ENCODE assay signal across 8 mouse cellular contexts in the genomic region with DNA sequence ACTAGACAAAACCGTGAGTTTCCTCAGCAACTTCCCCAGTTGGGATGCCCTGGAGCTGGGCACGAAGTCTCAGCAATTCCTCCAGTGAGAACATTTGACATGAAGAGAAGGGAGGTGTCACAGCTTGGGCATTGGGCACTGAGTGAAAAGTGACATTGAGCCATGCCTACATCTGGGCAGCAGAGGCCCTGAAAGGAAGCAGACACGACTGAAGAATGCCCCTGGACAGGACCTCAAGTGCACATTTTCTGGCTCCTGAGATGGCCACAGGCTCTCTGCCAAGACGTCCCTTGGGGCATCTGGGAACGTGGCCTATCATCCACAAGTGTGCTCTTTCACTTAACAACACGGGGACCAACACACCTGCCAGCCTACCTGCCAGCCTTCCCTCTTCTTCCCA. TPM values are rescaled to one million over a fixed set of nuclear protein-coding genes. Genes with fewer than 3 reads are reported as not detected.
DNase-seq lines count a peak whose midpoint lies in the region; ATAC-seq and TF ChIP-seq lines count a peak whose summit lies in the region.

No protein-coding gene starts in this region.

- no peaks in the 10 kb centered on the region for H3K36me3 ChIP-seq in kidney, adult 2 months (ENCODE audit: control insufficient read depth, insufficient read depth, low read length)
- no peaks in the 10 kb centered on the region for H3K36me3 ChIP-seq in hindbrain, embryonic 16.5 days (ENCODE audit: control insufficient read depth, insufficient read depth, low read length)

- no peaks in the 10 kb centered on the region for H3K9me3 ChIP-seq in hindbrain, embryonic 16.5 days (ENCODE audit: control insufficient read depth, low read length)

- no peak for ATAC-seq in hindbrain, embryonic 16.5 days

- no peak overlapping the region for H3K4me3 ChIP-seq in kidney, adult 2 months (ENCODE audit: insufficient read depth, low read depth, low read length)
- peak overlapping the region; percentile 96; the same call in 1 of the 2 replicates for H3K4me3 ChIP-seq in hindbrain, embryonic 16.5 days (ENCODE audit: low read length)

- no peaks in the 10 kb centered on the region for H3K27me3 ChIP-seq in kidney, adult 2 months (replicated peaks; ENCODE audit: control insufficient read depth, insufficient read depth, low read length)
- no peaks in the 10 kb centered on the region for H3K27me3 ChIP-seq in hindbrain, embryonic 16.5 days (replicated peaks; ENCODE audit: control insufficient read depth, insufficient read depth, low read length)

- peaks cover 12% of the 10 kb centered on the region; the same call in 1 of the 2 replicates for H3K4me1 ChIP-seq in kidney, adult 2 months (ENCODE audit: control insufficient read depth, insufficient read depth, low read length)
- peaks cover 15% of the 10 kb centered on the region for H3K4me1 ChIP-seq in hindbrain, embryonic 16.5 days (ENCODE audit: control insufficient read depth, insufficient read depth, low read depth, low read length)

- TF ChIP-seq CTCF in kidney, adult 2 months (conservative IDR thresholded peaks at IDR 0.05; ENCODE audit: insufficient read depth, insufficient read length, low read depth, low read length) = no peak

- peak overlapping the region; percentile 76 for H3K4me2 ChIP-seq in hindbrain, embryonic 16.5 days (ENCODE audit: low read length)

- TF ChIP-seq POLR2A in kidney, adult 2 months (IDR thresholded peaks at IDR 0.05; ENCODE audit: low read depth, low read length) = no peak

- DNase-seq in kidney, adult 2 months = peak; percentile 35
- no peak for DNase-seq in kidney, adult 18-20 months
- DNase-seq in cerebellum, postnatal 14 days = peak; percentile 55 to 61
- DNase-seq in lung, postnatal 4 days = peak; percentile 45 to 70
- DNase-seq in gastrocnemius, postnatal 25 days = no peak
- DNase-seq in urinary bladder, adult 2 months (ENCODE audit: low spot score) = no peak
- no peak for DNase-seq in layer of hippocampus, adult 11-12 months (ENCODE audit: low spot score)

- H3K27ac ChIP-seq in kidney, adult 2 months (ENCODE audit: insufficient read depth, low read depth, low read length) = peak overlapping the region; percentile 57
- no peak overlapping the region; the same call in 1 of the 2 replicates for H3K27ac ChIP-seq in hindbrain, embryonic 16.5 days (ENCODE audit: low read depth, low read length)

- WGBS in kidney, adult 2 months = 28% methylated on average over 6 of the region's 6 CpGs
- 48% methylated on average over 6 of the region's 6 CpGs for WGBS in hindbrain, embryonic 16.5 days

- H3K9ac ChIP-seq in hindbrain, embryonic 16.5 days (ENCODE audit: low read depth, low read length) = no peak overlapping the region

RNA-seq across cellular contexts. Expression of a gene that starts 1.0 kb away (rescaled TPM):
- polyA plus RNA-seq in kidney, adult 2 months (2012; rRNA removed) = 38.2 and 47.0 TPM in 2 replicates
- 10.7 and 13.6 TPM in 2 replicates for polyA plus RNA-seq in hindbrain, embryonic 16.5 days (2015; fragmentation: Nextera tagmentation; extraction: Ambion mirVana)
- 10 to 100 TPM; 23.6 to 32.1 TPM for total RNA-seq in gastrocnemius, postnatal 25 days (2021)
- polyA plus RNA-seq in urinary bladder, adult 2 months (2012; rRNA removed) = 22.1 and 36.4 TPM in 2 replicates

Comparison
In these comparisons a context has a peak if more than half of its experiments do, and no peak if none do; other contexts are left out.
1. DNase-seq: peak in kidney, adult 2 months (single experiment), cerebellum, postnatal 14 days (2 of 2) and lung, postnatal 4 days (2 of 2); none in kidney, adult 18-20 months (single experiment), gastrocnemius, postnatal 25 days (single experiment), urinary bladder, adult 2 months (single experiment) and layer of hippocampus, adult 11-12 months (single experiment).